Mouse (Mus musculus): Measurements from ENCODE around the gene Sept11. TPM values are rescaled to one million over a fixed set of nuclear protein-coding genes. Genes with fewer than 3 reads are reported as not detected.

Sept11 gene
- total and polyA plus RNA-seq, 2 experiments from 2014 or later, result 104 TPM

DNA sequence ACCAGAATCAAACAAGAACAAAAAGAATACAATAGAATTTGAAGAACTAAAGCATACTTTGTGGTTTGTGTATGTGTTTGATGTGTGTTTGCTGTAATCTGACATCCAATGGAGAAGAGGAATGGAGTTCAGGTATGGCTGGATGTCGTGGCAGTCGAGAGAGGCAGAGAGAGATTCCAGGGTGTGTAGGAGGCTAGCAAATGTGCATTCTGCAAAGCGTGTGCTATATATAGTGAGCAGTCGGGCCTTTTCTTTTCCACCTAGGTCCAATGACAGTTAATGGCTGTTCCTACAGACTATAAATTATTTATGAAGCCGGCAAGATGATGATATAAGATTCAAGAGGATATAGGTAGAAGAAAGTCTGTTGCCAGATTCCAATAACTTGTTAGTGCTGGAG, 20.3 kb downstream of the Sept11 start:
- H3K36me3 ChIP-seq (ENCODE audit: insufficient read depth), result no peaks in the 10 kb centered on the region
- no peak overlapping the region for H3K4me2 ChIP-seq (ENCODE audit: low read depth)
- H3K4me1 ChIP-seq (ENCODE audit: insufficient read depth), result peaks cover 6% of the 10 kb centered on the region; the same call in 1 of the 2 replicates
- no peaks in the 10 kb centered on the region for H3K9me3 ChIP-seq (ENCODE audit: low read length)
- no peaks in the 10 kb centered on the region for H3K27me3 ChIP-seq (ENCODE audit: insufficient read depth, low read length)
- H3K4me3 ChIP-seq (ENCODE audit: low read depth, low read length), result no peak overlapping the region
- DNase-seq (no peak), ATAC-seq (no peak)
- no peak overlapping the region for H3K27ac ChIP-seq (ENCODE audit: low read depth, low read length)
- no peak for TF ChIP-seq CTCF (IDR thresholded peaks at IDR 0.05; ENCODE audit: low read depth)
- H3K9ac ChIP-seq, result no peak overlapping the region
- 92% methylated on average over 5 of the region's 5 CpGs for WGBS

DNA sequence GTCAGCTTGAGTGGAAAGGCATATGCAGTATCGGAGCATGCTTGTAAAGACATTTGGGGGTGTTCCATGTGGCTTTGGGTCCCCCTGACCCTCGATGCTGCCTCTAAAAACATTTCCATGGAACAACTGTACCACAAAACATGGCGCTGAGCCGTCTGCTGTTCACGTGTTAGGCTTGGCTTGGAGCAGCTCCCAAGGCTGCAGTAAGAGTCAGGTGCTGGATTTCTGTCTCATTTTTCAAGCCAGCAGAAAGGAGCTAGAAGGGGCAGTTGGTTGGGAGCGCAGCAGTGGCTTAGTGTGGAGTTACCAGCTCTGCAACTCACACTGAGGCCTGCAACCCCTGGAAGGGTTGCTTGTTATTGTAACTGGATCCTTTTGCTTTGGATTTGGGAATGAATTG, 21.3 kb downstream of the Sept11 start:
- TF ChIP-seq CTCF (IDR thresholded peaks at IDR 0.05; ENCODE audit: low read depth), result no peak
- Histone ChIP-seq H3K36me3 (ENCODE audit: insufficient read depth) (no peaks in the 10 kb centered on the region), H3K9ac (no peak overlapping the region), H3K9me3 (ENCODE audit: low read length) (no peaks in the 10 kb centered on the region), H3K4me2 (ENCODE audit: low read depth) (no peak overlapping the region), H3K27me3 (ENCODE audit: insufficient read depth, low read length) (no peaks in the 10 kb centered on the region), H3K4me1 (ENCODE audit: insufficient read depth) (peaks cover 6% of the 10 kb centered on the region; the same call in 1 of the 2 replicates), H3K4me3 (ENCODE audit: low read depth, low read length) (no peak overlapping the region), H3K27ac (ENCODE audit: low read depth, low read length) (no peak overlapping the region)
- DNase-seq, result no peak
- ATAC-seq, result no peak
- WGBS, result 65% methylated on average over 6 of the region's 6 CpGs

DNA sequence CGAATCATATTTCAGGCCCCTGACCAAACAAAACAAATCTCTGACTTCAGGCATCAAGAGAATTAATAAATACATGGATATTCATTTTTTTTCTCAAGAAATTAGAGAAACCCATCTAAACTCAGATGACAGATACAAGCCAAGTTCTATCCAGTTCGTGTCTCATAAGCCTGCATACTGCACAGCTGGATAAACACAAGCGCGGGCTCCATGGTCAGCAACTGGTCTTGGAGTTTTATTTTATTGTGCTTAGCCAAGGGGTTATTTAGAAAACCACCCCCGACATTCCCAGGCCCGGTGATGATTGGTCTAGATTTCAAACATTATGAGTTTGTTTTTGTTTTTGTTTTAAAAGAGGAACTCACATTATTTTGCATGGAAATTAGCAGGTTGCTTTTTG, 21.8 kb downstream of the Sept11 start:
- Histone ChIP-seq H3K4me3 (ENCODE audit: low read depth, low read length) (no peak overlapping the region), H3K4me2 (ENCODE audit: low read depth) (no peak overlapping the region), H3K9ac (no peak overlapping the region), H3K4me1 (ENCODE audit: insufficient read depth) (peaks cover 6% of the 10 kb centered on the region; the same call in 1 of the 2 replicates), H3K9me3 (ENCODE audit: low read length) (no peaks in the 10 kb centered on the region), H3K27me3 (ENCODE audit: insufficient read depth, low read length) (no peaks in the 10 kb centered on the region), H3K27ac (ENCODE audit: low read depth, low read length) (no peak overlapping the region), H3K36me3 (ENCODE audit: insufficient read depth) (no peaks in the 10 kb centered on the region)
- 88% methylated on average over 6 of the region's 6 CpGs for WGBS
- DNase-seq, result no peak
- no peak for TF ChIP-seq CTCF (IDR thresholded peaks at IDR 0.05; ENCODE audit: low read depth)
- no peak for ATAC-seq

DNA sequence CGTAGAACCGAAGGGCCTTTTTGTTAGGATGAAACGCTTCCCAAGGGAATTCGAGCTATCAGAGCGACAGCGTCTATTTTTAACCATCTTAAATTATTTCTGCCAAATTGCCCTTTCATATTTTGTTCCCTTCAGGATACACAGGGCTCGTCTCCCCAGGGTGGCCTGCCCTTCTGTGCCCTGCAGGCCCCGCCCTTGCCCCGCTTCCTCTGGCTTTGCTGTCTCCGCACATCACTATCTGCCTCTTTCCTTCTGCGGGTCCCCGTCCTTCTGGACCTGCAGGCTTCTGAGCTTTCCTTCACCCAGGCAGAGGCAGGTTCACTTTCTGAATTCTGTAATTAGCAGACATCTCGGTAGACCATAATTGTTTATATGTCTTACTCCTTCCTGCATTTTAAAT, 22.6 kb downstream of the Sept11 start:
- 69% methylated on average over 13 of the region's 13 CpGs for WGBS
- no peaks in the 10 kb centered on the region for H3K9me3 ChIP-seq (ENCODE audit: low read length)
- H3K4me2 ChIP-seq (ENCODE audit: low read depth), result no peak overlapping the region
- no peak for DNase-seq
- no peak overlapping the region for H3K27ac ChIP-seq (ENCODE audit: low read depth, low read length)
- H3K36me3 ChIP-seq (ENCODE audit: insufficient read depth), result no peaks in the 10 kb centered on the region
- no peaks in the 10 kb centered on the region for H3K27me3 ChIP-seq (ENCODE audit: insufficient read depth, low read length)
- no peak for TF ChIP-seq CTCF (IDR thresholded peaks at IDR 0.05; ENCODE audit: low read depth)
- H3K9ac ChIP-seq, result no peak overlapping the region
- ATAC-seq, result no peak
- H3K4me3 ChIP-seq (ENCODE audit: low read depth, low read length), result no peak overlapping the region
- H3K4me1 ChIP-seq (ENCODE audit: insufficient read depth), result peaks cover 6% of the 10 kb centered on the region; the same call in 1 of the 2 replicates

DNA sequence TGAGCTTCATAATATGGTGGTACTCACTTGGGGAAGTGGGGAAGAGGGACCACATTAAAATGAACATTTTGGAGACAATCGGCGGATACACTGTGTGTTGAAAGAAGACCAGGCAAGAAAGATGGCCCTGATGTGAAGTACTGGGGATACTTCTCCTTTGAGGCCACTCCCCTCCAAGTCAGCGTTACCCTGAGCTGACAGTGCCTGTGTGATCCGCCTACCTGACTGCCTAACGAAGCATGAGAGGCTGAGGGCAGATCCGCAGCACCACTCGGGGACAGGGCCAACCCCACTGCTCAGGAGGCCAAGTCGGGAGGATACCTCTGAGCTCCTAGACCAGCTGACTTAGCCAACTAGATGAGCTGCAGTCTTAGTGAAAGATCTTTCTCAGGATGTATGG, 24.4 kb downstream of the Sept11 start:
- Histone ChIP-seq H3K36me3 (ENCODE audit: insufficient read depth) (no peaks in the 10 kb centered on the region), H3K4me3 (ENCODE audit: low read depth, low read length) (no peak overlapping the region), H3K27me3 (ENCODE audit: insufficient read depth, low read length) (no peaks in the 10 kb centered on the region), H3K4me2 (ENCODE audit: low read depth) (no peak overlapping the region), H3K9me3 (ENCODE audit: low read length) (no peaks in the 10 kb centered on the region), H3K27ac (ENCODE audit: low read depth, low read length) (no peak overlapping the region), H3K9ac (no peak overlapping the region), H3K4me1 (ENCODE audit: insufficient read depth) (peaks cover 6% of the 10 kb centered on the region; the same call in 1 of the 2 replicates)
- no peak for ATAC-seq
- TF ChIP-seq CTCF (IDR thresholded peaks at IDR 0.05; ENCODE audit: low read depth), result no peak
- 76% methylated on average over 8 of the region's 8 CpGs for WGBS
- no peak for DNase-seq

DNA sequence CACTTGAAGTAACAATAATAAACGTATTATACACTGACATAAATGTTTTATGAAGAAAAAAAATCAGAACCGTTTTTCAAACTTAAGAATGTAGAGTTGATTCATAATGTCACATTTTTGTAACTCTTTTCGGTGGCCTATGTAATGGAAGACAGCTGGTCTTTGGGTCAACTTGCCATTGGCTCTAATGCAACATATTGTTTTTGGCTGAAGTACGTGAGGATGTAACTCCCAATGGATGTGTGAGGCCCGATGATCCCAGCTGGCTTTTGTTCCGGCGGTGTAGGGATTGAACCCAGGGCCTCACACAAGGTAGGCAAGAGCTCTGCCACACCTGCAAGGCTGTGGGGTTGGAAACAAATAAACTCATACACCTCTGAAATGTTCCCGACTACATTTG, 28.4 kb downstream of the Sept11 start:
- H3K9me3 ChIP-seq (ENCODE audit: low read length), result no peaks in the 10 kb centered on the region
- H3K4me3 ChIP-seq (ENCODE audit: low read depth, low read length), result no peak overlapping the region
- TF ChIP-seq CTCF (IDR thresholded peaks at IDR 0.05; ENCODE audit: low read depth), result no peak
- no peak overlapping the region for H3K9ac ChIP-seq
- no peaks in the 10 kb centered on the region for H3K36me3 ChIP-seq (ENCODE audit: insufficient read depth)
- no peak overlapping the region for H3K27ac ChIP-seq (ENCODE audit: low read depth, low read length)
- H3K4me2 ChIP-seq (ENCODE audit: low read depth), result no peak overlapping the region
- no peaks in the 10 kb centered on the region for H3K27me3 ChIP-seq (ENCODE audit: insufficient read depth, low read length)
- no peak for ATAC-seq
- H3K4me1 ChIP-seq (ENCODE audit: insufficient read depth), result 0 out of 2 replicates have a peak, but pooled peaks cover 3% of the 10 kb centered on the region
- no peak for DNase-seq
- 87% methylated on average over 8 of the region's 8 CpGs for WGBS

DNA sequence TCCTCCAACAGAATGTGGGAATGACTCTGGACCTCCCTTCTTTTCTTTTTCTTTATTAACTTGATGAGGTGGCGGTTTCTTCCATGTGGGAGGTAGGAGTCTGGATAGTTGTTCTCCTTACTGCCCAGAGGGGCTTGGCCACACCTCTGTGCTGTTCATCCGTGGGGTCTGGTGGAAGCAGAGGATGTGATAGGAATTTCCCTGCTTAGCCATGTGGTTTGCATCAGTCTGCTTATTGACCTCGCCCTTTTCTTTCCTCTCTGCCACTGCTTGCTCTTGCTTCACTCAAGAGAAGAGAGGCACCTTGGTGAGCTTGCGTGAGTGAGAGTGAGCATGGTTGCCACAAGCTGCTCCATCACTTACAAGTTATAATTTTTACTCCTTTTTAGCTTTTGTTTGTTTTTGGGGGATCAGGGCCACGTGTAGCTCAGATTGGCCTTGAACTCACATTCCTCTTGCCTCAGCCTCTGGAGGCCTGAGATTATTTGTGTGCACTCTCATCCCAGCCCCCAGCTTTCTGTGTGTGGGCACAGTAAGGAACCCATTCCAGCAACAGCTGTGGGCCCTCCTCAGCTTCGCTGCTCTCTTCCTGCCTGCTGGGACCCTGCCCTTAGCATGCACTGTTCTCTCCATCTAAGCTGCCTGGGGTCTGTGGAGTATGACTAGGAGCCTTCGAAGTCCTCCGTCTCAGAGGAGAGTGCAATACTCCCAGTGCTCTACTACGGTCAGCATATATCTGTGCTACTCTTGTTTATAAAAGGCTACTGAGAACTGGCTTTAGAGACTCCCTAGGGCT, 31.0 kb downstream of the Sept11 start:
- DNase-seq, result no peak
- no peak for TF ChIP-seq CTCF (IDR thresholded peaks at IDR 0.05; ENCODE audit: low read depth)
- WGBS, result 53% methylated on average over 9 of the region's 9 CpGs

More for the DNA sequence above, 31.0 kb downstream of the Sept11 start:
- Histone ChIP-seq H3K36me3 (ENCODE audit: insufficient read depth) (no peaks in the 10 kb centered on the region), H3K4me2 (ENCODE audit: low read depth) (no peak overlapping the region), H3K4me3 (ENCODE audit: low read depth, low read length) (no peak overlapping the region), H3K27me3 (ENCODE audit: insufficient read depth, low read length) (no peaks in the 10 kb centered on the region), H3K9me3 (ENCODE audit: low read length) (no peaks in the 10 kb centered on the region), H3K4me1 (ENCODE audit: insufficient read depth) (peaks cover 15% of the 10 kb centered on the region), H3K27ac (ENCODE audit: low read depth, low read length) (no peak overlapping the region), H3K9ac (no peak overlapping the region)
- ATAC-seq, result no peak

All from forebrain, postnatal 0 days (tissue).